Mouse (Mus musculus): ENCODE measurements at regions not wholly inside any gene's neighbourhood (a gene's known extent, or its start where the extent isn't known, plus 50 kb on each side); places are given as distances from the start of the nearest gene placed in this dataset.
A peak's percentile ranks its signal among the peaks of the same experiment; 100 is the strongest.

DNA sequence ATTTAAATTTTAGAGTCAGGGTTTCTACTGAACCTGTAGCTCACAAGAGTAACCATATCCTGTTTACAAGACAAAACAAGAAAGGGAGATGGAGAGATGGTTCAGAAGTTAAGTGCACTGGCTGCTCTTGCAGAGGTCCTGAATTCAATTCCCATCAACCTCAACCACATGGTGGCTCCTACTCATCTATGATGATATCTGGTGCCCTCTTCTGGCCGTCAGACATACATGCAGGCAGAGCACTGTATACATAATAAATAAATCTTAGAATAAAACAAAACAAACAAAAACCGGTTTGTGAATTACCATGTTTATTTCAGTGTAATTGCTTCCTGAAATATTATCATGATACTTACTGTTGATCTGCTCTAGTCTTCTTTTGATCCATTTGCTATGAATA, 845.4 kb downstream of the Pcdh18 start:
- DNase-seq: no peak

DNA sequence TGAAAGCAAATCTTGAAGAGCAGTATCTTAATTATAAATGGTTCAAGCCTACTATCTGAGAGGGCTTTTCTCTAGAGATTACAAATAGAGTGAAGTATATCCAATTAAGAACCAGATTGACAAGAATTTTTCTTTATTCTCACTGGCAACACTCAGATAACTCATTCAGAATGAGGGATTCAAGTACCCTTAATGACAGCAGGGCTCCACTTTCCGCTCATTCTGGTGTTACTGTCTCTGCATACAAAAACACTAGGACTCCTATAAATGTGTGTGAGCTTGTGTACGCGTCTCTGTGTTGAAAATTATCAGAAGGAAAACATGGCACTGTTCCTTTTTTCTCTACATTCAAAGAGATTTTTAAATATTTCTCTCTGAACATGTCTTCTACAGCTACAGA, 866.7 kb downstream of the Pcdh18 start:
- DNase-seq: no peak

DNA sequence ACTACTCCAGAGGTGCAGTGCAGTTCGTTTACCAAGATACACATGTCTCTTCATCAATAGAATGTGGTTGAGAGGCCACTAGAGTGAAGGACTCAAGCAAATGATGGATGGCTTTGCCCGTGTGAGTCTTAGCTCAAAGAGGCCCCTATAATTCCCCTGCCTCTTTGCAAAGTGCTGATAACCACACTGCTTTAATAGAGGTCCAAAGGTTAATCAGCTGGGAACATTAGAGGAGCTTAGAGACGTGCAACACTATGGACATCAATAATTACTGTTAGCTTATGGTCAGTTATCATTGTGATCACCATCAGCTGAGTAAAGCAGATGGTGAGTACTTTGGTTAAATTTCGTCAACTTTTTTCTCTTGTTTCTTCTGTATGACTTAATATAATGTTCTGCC, 869.2 kb downstream of the Pcdh18 start:
- no peak for DNase-seq

DNA sequence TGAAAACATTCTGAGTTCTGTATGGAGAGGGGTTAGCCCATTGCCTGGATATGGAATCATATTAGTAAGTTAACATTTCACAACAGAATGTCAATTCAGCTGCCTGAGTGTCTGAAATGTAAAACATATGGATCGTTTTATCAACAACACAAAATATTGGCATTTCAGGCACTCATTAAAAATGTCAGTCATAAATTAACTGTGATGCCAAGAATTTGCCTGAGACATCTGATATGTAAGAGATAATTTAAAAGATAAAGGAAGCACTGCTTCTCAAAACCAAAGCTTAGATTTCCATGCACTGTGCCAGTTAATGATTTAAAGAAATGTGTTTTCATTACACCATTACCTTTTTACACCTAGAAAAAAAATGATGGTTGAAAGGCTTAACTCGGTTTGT, 887.6 kb downstream of the Pcdh18 start:
- DNase-seq: no peak

DNA sequence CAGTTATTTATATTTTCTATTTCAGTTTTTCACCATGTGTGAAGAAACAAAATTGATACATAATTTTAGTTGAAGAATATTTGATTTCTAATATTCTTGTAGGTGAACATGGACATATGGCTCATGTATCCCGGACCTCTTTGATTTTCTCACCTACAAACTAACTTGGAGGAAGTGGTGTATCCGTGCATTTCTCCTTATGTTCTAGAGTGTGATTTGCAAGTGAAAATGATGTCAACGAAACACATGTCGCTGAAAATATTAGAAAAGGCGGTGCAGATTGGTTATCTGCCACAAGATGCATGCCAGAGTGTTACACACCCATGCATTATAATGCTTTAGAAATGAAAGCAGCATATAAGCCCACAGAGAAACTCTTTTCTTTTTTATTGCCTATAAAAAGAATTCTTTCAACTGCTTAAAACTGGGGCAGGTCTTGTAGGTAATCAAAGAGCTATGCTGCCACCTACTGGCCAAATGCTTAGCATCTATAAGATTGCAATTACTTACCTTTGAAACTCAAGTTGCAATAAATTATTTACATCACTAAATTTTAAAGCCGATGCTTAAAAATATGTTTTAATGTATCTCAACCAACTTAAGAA, 911.0 kb downstream of the Pcdh18 start:
- peak; percentile 94 for DNase-seq

DNA sequence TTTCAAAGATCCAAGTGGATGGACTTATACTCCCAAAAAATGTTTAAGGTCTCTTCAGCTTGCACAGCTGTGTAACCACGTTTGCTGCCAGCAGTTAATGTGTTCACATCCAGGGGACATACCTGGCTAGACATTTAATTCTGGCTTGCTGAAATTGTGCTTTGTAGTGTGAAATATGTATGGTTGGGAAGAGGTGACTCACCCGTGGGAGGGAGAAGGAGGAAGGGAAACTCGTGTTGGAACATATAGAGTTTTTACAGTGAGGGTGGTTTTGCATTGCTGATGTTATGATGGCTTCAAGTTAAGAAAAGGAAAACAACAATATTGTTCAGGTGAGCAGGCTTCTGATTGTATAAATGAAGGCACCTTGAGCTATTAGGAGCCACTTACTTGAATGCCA, 916.4 kb downstream of the Pcdh18 start:
- DNase-seq: no peak

DNA sequence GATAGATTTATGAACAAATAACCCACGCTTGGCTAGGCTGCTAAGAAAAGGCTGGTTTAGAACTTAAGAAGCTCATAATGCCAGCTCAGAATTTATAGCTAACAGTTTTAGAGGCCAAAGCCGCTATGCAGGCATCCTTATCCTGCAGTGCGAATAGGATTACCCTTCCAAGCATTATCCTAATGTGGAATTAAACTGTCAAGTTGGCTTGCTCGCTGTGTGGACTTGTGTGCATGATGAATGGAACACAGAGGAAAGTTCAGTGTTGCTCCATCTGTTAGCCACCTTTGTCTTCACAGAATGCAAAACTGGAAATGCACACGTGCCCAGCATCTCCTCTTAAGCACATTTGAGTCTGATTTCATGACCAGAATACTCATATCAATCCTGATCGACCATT, 933.8 kb downstream of the Pcdh18 start:
- no peak for DNase-seq

DNA sequence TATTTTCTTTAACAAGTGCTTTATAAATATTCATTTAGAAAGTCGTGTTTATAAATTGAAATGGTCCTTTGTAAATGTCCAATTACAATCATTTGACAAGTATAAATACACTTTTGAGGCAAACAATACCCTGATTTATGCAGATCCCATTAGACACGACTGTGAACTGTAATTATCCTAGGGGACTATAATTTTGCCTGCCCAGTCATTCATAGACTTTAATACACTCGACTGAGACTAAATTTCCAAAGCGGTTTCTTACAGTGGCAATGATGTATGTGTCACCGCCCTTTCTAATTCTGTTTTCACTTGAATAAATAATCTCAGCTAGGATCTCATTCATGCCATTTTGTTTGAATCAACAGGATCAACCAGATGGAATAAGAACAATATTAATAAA, 952.7 kb downstream of the Pcdh18 start:
- no peak for DNase-seq

DNA sequence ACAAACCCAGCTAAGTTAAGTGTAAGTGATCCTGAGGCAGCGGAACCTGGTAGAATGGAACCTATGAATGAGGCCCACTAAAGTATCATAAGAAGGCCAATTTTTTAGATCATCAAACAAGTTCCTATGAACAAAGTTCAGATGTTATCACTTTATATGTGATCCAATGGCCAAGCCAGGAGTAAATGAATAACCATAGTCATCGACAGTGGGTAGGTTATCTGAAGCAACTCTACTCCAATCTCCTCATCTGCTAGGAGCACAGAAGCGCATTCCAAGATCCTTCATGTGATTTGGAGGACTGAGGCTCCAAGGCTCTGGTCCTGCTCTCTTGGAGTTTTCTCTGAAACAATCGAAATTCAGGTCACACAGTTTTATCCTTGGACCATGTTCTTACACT, 985.4 kb downstream of the Pcdh18 start:
- DNase-seq: no peak
